Mouse (Mus musculus): Measurements from ENCODE around the gene Suv39h1. TPM values are rescaled to one million over a fixed set of nuclear protein-coding genes. Genes with fewer than 3 reads are reported as not detected.
A peak's percentile ranks its signal among the peaks of the same experiment; 100 is the strongest.
"Not testable (repeated sequence)": the region's sequence is repeated elsewhere in the genome, so short reads cannot be mapped to it uniquely, and the experiment has no call there.

Gene Suv39h1
- total RNA-seq (2015) (37.8 and 43.6 TPM in 2 replicates), total RNA-seq (2017) (50.3 and 53.9 TPM in 2 replicates)

- ATAC-seq (ENCODE audit: poor library complexity, severe bottlenecking): peak; percentile 100
Measured at GRCm38 (mm10) chrX:8074430-8075014, at the start of gene Suv39h1. Suv39h1 (minus strand) TSS chrX:8074760.

DNA sequence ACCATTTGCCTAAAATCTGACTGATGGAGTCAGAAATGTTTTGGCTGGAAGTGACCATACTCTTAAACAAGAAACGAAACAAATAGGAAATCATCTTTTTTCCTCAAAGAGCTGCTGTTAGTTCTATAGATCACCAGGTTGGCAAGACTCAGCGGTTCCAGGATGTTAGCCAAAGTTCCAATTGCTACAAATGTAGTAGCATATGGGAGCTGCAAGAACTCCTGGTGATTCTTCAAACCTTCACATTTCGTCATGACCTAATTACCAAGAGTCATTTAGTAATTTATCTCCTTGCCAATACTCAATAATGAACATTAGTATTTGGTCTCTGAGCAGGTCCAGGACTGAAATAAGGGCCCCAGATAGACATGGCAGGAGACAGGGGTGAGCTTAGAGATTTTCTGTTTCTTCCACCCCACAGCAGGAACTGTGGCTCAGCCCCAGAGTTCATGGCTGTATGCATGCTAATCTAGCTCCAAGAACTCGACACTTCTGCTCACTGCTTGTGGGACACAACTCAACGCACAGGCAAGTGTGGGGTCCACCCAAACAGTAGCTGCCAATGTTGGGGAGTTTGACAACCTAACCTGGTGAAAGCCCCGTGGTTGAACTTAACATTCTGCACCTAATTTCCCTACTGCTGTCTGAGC is 49.4 kb upstream of the Suv39h1 start:
- no peak for ATAC-seq (ENCODE audit: poor library complexity, severe bottlenecking)

DNA sequence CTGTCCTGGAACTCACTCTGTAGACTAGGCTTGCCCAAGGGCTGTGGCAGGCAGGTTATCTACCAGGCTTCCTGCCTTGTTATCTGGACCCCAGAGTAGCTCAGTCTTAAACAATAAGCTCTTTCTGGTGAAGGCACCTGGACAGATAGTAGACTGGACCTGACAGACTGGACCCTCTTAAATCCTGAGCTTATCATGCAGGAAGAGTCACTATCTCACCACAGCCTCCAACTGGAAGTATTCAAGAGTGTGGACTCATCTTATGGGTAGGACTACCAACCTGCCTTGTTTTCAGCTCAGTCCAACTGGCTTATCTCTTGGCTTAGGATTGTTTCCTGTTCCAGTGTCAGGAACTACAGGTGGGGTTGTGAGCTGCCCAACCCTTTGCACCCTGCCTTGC is 42.7 kb upstream of the Suv39h1 start:
- no peak for ATAC-seq (ENCODE audit: poor library complexity, severe bottlenecking)

- no peak for ATAC-seq (ENCODE audit: poor library complexity, severe bottlenecking)
Measured at GRCm38 (mm10) chrX:8115275-8115674, 40.7 kb upstream of the Suv39h1 start.

GRCm38 (mm10) chrX:8105019-8105418 is 30.5 kb upstream of the Suv39h1 start:
- no peak for ATAC-seq (ENCODE audit: poor library complexity, severe bottlenecking)

GRCm38 (mm10) chrX:8102213-8102668 is 27.7 kb upstream of the Suv39h1 start:
- 0 out of 2 replicates have a peak, but pooled peaks have one; percentile 15 for ATAC-seq (ENCODE audit: poor library complexity, severe bottlenecking)

GRCm38 (mm10) chrX:8101017-8101416 is 26.5 kb upstream of the Suv39h1 start:
- no peak for ATAC-seq (ENCODE audit: poor library complexity, severe bottlenecking)

GRCm38 (mm10) chrX:8099435-8099834 is 24.9 kb upstream of the Suv39h1 start:
- ATAC-seq (ENCODE audit: poor library complexity, severe bottlenecking): no peak

GRCm38 (mm10) chrX:8096787-8097242 is 22.3 kb upstream of the Suv39h1 start:
- ATAC-seq (ENCODE audit: poor library complexity, severe bottlenecking): peak; percentile 98

- ATAC-seq (ENCODE audit: poor library complexity, severe bottlenecking): peak; percentile 89
Measured at GRCm38 (mm10) chrX:8096068-8096786, 21.7 kb upstream of the Suv39h1 start.

- ATAC-seq (ENCODE audit: poor library complexity, severe bottlenecking): no peak
Measured at GRCm38 (mm10) chrX:8095546-8095945, 21.0 kb upstream of the Suv39h1 start.

GRCm38 (mm10) chrX:8090954-8091347 is 16.4 kb upstream of the Suv39h1 start:
- ATAC-seq (ENCODE audit: poor library complexity, severe bottlenecking): not testable (repeated sequence)

- peak; percentile 98 for ATAC-seq (ENCODE audit: poor library complexity, severe bottlenecking)
Measured at GRCm38 (mm10) chrX:8090346-8090953, 15.9 kb upstream of the Suv39h1 start, which contains the start of gene Was. Was (minus strand) TSS chrX:8090498.

GRCm38 (mm10) chrX:8089746-8090145 is 15.2 kb upstream of the Suv39h1 start:
- ATAC-seq (ENCODE audit: poor library complexity, severe bottlenecking): 0 out of 2 replicates have a peak, but pooled peaks have one; percentile 17

DNA sequence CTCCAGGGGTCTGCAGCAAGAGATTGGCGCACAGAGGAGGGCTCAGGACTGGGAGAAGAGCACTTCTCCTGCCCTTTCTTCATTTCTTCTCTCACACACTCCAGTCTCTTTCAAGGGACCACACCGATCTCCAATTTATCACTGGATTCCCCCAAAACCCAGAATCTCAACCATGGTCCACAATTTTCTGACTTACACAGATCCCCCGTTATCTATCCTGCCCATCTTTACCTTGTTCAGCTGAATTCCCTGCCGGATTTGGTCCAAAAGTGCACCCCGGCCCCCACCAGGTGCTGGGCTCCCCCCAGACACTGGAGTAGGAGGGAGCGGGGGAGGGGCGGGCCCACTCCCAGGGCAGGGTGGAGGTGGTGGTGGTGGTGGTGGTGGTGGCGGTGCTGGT is 11.1 kb upstream of the Suv39h1 start:
- no peak for ATAC-seq (ENCODE audit: poor library complexity, severe bottlenecking)

- ATAC-seq (ENCODE audit: poor library complexity, severe bottlenecking): no peak
Measured at GRCm38 (mm10) chrX:8084771-8085259, 10.3 kb upstream of the Suv39h1 start.

DNA sequence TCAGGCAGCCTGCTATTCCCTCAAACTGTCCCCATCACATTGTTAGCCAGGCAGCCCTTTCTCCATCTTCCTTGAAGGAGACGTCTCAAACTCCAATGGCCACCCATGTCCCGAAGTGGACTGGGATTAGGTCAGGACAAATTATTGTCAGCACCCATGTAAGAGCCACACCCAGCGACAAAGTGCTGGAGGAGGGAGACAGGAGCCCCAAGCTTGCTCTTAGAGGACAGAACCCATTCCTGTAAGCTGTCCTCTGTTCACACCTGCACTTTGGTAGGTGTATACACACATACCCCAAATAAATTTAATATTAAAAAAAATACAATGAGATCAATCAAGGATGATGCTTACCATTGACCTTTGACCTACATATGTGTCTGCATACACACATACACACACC is 544 bp upstream of the Suv39h1 start:
- no peak for ATAC-seq (ENCODE audit: poor library complexity, severe bottlenecking)

DNA sequence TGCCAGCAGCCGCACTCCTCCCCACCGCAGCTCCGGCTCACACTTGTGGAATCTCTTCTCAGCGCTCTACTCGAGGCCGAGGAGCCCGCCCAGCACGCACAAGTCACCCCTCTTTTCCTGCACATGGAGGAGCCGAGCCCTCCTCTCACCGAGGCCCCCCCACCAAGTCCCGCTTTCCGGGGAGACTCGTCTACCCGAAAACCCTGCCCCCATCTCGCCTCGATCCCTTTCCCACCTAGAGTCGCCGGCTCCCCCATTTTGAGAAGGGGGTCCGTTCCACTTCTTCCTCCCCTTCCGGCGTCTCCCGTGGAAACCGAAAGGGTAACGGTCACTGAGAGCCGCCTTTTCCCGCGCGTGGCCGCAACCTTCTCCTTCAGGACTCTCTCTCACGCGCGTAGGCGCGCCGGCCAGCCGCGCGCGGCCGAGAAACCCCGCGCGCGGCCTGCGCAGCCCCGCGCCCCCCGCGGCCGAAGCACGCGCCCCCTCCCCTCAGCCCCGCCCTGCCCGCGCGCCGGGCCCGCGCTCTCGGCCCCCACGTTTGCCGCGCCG is 605 bp downstream of the Suv39h1 start:
- no peak for ATAC-seq (ENCODE audit: poor library complexity, severe bottlenecking)

DNA sequence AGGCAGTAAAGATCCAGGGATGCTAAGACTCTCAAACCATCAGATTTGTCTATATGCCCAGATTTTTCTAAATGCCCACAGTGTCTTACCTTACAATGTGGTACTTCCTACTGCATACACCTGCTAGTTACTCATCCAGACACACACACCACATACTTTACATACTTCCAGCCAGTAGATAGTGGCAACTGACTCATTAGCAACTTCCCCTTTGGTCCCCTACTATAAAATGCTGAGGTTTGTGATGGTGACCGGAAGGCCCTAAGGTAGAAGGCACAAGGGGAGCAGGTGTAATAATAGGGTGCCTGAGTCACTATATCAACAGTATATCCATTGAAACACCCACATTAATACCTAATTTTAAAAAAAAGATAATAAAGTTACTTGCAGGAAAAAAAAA is 5.4 kb downstream of the Suv39h1 start:
- ATAC-seq (ENCODE audit: poor library complexity, severe bottlenecking): no peak

DNA sequence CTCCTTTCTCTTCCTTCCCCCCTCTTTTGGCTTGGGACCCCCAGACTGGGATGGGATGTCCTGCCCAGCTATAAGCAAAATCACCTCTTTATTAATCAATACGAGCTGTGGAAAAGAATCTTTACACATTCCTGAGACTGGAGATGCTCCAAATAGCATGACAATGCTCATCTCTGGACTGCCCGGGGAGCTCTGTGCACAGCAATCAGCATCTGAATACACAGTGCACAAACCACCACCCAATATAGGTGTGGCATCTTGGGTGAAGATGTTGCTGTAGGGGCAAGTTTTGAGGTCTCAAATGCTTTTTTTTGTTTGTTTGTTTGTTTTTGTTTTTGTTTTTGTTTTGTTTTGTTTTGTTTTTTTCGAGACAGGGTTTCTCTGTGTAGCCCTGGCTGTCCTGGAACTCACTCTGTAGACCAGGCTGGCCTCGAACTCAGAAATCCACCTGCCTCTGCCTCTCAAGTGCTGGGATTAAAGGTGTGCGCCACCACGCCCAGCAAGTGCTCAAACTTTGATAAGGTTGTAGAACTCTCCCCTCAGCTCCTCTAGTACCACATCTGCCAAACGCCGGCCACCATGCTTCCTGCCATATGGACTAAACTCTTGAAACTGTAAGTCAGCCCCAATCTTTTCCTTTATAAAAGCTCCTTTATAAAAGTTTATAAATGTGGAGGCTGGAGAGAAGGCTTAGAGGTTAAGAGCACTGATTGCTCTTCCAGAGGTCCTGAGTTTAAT is 23.3 kb downstream of the Suv39h1 start:
- ATAC-seq (ENCODE audit: poor library complexity, severe bottlenecking): not testable (repeated sequence)

Measured in megakaryocyte, adult 5-6 weeks (primary cell).